Mouse (Mus musculus): Measurements from ENCODE around the gene Aipl1. TPM values are rescaled to one million over a fixed set of nuclear protein-coding genes. Genes with fewer than 3 reads are reported as not detected.
A peak's percentile ranks its signal among the peaks of the same experiment; 100 is the strongest.

The Aipl1 gene
- polyA plus RNA-seq, 1 experiment: 0.89 TPM

DNA sequence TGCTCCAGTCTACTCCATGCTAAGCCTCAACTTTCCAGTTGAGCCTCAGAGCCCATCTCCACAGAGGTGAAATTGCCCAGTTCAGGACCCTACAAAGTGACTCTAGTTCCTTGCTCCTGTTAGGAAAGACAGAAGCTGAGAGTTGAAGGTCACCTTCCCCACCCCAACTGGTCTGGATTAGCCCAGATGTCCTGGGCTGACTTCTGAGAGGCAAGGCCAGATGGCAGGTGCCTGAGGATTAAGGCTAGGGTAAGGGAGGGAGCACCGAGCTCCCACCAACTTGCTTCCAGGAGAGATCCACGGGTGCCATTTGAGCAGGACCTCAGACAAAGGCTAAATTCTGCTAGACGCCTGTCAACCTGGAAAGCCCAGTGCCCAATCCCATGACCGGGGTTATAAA is 5.2 kb downstream of the Aipl1 start:
- Histone ChIP-seq H3K27ac (ENCODE audit: control insufficient read depth, insufficient read depth, low read length) (no peak overlapping the region), H3K36me3 (ENCODE audit: control insufficient read depth, insufficient read depth, low read length) (no peaks in the 10 kb centered on the region), H3K4me3 (ENCODE audit: control insufficient read depth, insufficient read depth, low read length) (no peak overlapping the region), H3K27me3 (ENCODE audit: control insufficient read depth, insufficient read depth, low read length) (no peaks in the 10 kb centered on the region), H3K4me1 (replicated peaks; ENCODE audit: control insufficient read depth, insufficient read depth, low read length) (no peaks in the 10 kb centered on the region)
- TF ChIP-seq POLR2A (IDR thresholded peaks at IDR 0.05; ENCODE audit: control insufficient read depth, extremely low read depth, insufficient read depth, low read length, poor library complexity): no peak
- no peak for TF ChIP-seq CTCF (IDR thresholded peaks at IDR 0.05; ENCODE audit: borderline replicate concordance, control insufficient read depth, extremely low read depth, insufficient read depth, low read length, poor library complexity)
- no peak for DNase-seq
- 93% methylated on average over 4 of the region's 4 CpGs for WGBS

DNA sequence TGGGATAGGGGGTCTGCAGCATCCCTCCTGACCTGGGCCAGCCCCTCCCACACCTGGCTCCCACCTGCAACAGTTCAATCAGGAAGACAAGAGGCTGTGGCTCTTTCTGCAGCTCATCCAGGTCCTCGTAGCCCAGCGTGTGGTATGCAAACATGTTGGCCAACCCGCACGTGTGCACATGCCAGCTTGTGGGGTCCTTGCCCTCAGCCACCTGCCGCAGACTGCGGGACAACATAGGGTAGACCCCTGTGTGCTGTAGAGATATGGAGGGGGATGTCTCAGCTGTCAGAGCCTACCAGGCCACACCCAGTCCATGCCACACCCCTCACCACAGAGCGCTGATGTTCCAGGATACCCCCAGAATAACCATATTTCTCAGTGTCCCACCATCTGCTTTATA is 6.0 kb downstream of the Aipl1 start:
- DNase-seq: no peak
- Histone ChIP-seq H3K36me3 (ENCODE audit: control insufficient read depth, insufficient read depth, low read length) (no peaks in the 10 kb centered on the region), H3K4me3 (ENCODE audit: control insufficient read depth, insufficient read depth, low read length) (no peak overlapping the region), H3K27ac (ENCODE audit: control insufficient read depth, insufficient read depth, low read length) (no peak overlapping the region), H3K4me1 (replicated peaks; ENCODE audit: control insufficient read depth, insufficient read depth, low read length) (no peaks in the 10 kb centered on the region), H3K27me3 (ENCODE audit: control insufficient read depth, insufficient read depth, low read length) (no peaks in the 10 kb centered on the region)
- no peak for TF ChIP-seq CTCF (IDR thresholded peaks at IDR 0.05; ENCODE audit: borderline replicate concordance, control insufficient read depth, extremely low read depth, insufficient read depth, low read length, poor library complexity)
- TF ChIP-seq POLR2A (IDR thresholded peaks at IDR 0.05; ENCODE audit: control insufficient read depth, extremely low read depth, insufficient read depth, low read length, poor library complexity): no peak
- WGBS: 94% methylated on average over 7 of the region's 7 CpGs

DNA sequence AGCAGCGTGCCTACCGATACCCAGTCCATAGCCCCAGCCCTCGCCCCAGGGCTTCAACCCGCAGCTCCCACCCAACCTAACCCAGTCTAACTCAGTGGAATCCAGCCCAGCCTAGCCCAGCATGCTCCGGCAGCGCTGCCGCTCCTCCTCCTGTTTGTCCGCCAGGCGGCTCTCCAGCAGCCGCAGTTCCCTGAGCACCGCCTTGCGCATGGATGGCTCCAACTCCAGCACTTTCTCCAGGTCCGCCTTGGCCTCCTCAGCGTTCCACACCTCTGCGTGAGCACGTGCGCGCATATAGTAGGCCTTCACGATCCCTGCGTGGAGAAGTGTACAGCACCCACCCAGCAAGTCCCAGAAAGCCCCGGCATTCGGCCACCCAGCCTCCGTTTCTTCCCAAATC is 8.2 kb downstream of the Aipl1 start:
- H3K4me3 ChIP-seq (ENCODE audit: control insufficient read depth, insufficient read depth, low read length): no peak overlapping the region
- WGBS: 58% methylated on average over 23 of the region's 23 CpGs
- DNase-seq: no peak
- no peaks in the 10 kb centered on the region for H3K4me1 ChIP-seq (replicated peaks; ENCODE audit: control insufficient read depth, insufficient read depth, low read length)
- no peaks in the 10 kb centered on the region for H3K27me3 ChIP-seq (ENCODE audit: control insufficient read depth, insufficient read depth, low read length)
- no peaks in the 10 kb centered on the region for H3K36me3 ChIP-seq (ENCODE audit: control insufficient read depth, insufficient read depth, low read length)
- TF ChIP-seq CTCF (IDR thresholded peaks at IDR 0.05; ENCODE audit: borderline replicate concordance, control insufficient read depth, extremely low read depth, insufficient read depth, low read length, poor library complexity): no peak
- no peak for TF ChIP-seq POLR2A (IDR thresholded peaks at IDR 0.05; ENCODE audit: control insufficient read depth, extremely low read depth, insufficient read depth, low read length, poor library complexity)
- H3K27ac ChIP-seq (ENCODE audit: control insufficient read depth, insufficient read depth, low read length): no peak overlapping the region

DNA sequence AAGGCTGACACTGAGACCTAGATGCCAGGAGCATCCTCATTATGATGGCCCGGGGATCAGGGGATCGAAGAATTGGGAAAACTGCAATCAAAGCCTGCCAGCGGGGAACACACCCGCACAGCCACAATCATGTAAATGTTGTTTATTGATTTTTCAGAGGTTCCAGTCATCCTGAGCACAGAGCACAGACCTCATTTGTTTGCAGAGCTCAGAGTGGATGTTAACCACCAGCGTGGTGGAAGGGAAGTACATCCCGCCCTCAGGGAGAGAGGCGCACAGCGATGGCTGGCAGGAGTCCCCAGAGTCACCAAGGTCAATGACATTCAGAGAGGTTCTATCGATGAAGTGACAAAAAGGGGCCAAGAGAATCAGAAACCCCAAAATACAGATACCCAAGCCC is 9.5 kb downstream of the Aipl1 start:
- no peaks in the 10 kb centered on the region for H3K27me3 ChIP-seq (ENCODE audit: control insufficient read depth, insufficient read depth, low read length)
- WGBS: 87% methylated on average over 9 of the region's 9 CpGs
- TF ChIP-seq CTCF (IDR thresholded peaks at IDR 0.05; ENCODE audit: borderline replicate concordance, control insufficient read depth, extremely low read depth, insufficient read depth, low read length, poor library complexity) (no peak), POLR2A (IDR thresholded peaks at IDR 0.05; ENCODE audit: control insufficient read depth, extremely low read depth, insufficient read depth, low read length, poor library complexity) (no peak)

DNA sequence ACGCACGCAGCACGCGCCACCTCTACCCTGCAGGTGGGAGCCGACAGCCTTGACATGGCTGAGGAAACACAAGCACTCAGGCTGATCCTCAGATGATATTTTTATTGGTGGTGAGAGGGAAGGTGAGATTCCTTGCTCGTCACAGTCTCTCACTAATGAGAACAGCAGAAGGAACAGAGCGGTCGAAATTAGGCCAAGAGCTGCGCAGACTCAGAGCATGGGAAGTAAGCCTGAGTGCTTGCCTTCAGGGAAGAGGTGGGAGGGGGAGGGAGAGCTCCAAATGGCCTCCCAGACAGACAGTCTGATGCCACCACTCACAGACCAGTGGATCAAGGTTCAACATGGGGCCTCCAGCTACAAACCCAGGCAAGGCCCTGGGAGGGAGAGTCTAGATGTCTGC is 10.8 kb downstream of the Aipl1 start:
- no peak overlapping the region for H3K27ac ChIP-seq (ENCODE audit: control insufficient read depth, insufficient read depth, low read length)
- H3K36me3 ChIP-seq (ENCODE audit: control insufficient read depth, insufficient read depth, low read length): no peaks in the 10 kb centered on the region
- no peak for DNase-seq
- 95% methylated on average over 9 of the region's 9 CpGs for WGBS
- no peak overlapping the region for H3K4me3 ChIP-seq (ENCODE audit: control insufficient read depth, insufficient read depth, low read length)
- TF ChIP-seq POLR2A (IDR thresholded peaks at IDR 0.05; ENCODE audit: control insufficient read depth, extremely low read depth, insufficient read depth, low read length, poor library complexity) (no peak), CTCF (IDR thresholded peaks at IDR 0.05; ENCODE audit: borderline replicate concordance, control insufficient read depth, extremely low read depth, insufficient read depth, low read length, poor library complexity) (no peak)
- H3K4me1 ChIP-seq (replicated peaks; ENCODE audit: control insufficient read depth, insufficient read depth, low read length): peaks cover 2% of the 10 kb centered on the region; the same call in 1 of the 2 replicates
- H3K27me3 ChIP-seq (ENCODE audit: control insufficient read depth, insufficient read depth, low read length): no peaks in the 10 kb centered on the region

More for the DNA sequence above, 9.5 kb downstream of the Aipl1 start:
- DNase-seq: no peak
- Histone ChIP-seq H3K36me3 (ENCODE audit: control insufficient read depth, insufficient read depth, low read length) (no peaks in the 10 kb centered on the region), H3K27ac (ENCODE audit: control insufficient read depth, insufficient read depth, low read length) (no peak overlapping the region), H3K4me3 (ENCODE audit: control insufficient read depth, insufficient read depth, low read length) (no peak overlapping the region), H3K4me1 (replicated peaks; ENCODE audit: control insufficient read depth, insufficient read depth, low read length) (peaks cover 2% of the 10 kb centered on the region; the same call in 1 of the 2 replicates)

DNA sequence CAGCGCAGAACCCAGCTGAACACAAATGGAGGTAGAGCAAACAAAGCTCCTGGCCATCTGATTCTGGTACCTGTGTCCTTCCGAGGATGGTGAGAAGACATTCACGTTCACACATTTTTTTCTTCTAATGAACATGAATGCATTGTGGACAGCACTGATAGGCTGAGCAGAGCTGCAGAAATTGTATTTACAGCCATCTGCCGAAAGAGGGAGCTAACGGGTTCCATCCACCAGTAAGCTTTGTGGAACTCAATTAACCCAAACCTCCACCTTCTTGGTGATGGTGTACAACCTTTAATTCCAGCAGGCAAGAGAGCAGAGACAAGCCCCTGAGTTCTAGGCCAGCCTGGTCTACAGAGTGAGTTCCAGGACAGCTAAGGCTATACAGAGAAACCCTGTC is 11.5 kb downstream of the Aipl1 start:
- H3K27ac ChIP-seq (ENCODE audit: control insufficient read depth, insufficient read depth, low read length): no peak overlapping the region
- peaks cover 2% of the 10 kb centered on the region; the same call in 1 of the 2 replicates for H3K4me1 ChIP-seq (replicated peaks; ENCODE audit: control insufficient read depth, insufficient read depth, low read length)
- no peaks in the 10 kb centered on the region for H3K36me3 ChIP-seq (ENCODE audit: control insufficient read depth, insufficient read depth, low read length)
- TF ChIP-seq CTCF (IDR thresholded peaks at IDR 0.05; ENCODE audit: borderline replicate concordance, control insufficient read depth, extremely low read depth, insufficient read depth, low read length, poor library complexity) (no peak), POLR2A (IDR thresholded peaks at IDR 0.05; ENCODE audit: control insufficient read depth, extremely low read depth, insufficient read depth, low read length, poor library complexity) (no peak)
- peak; percentile 32 for DNase-seq
- H3K27me3 ChIP-seq (ENCODE audit: control insufficient read depth, insufficient read depth, low read length): no peaks in the 10 kb centered on the region
- 35% methylated on average over 5 of the region's 5 CpGs for WGBS
- H3K4me3 ChIP-seq (ENCODE audit: control insufficient read depth, insufficient read depth, low read length): no peak overlapping the region

DNA sequence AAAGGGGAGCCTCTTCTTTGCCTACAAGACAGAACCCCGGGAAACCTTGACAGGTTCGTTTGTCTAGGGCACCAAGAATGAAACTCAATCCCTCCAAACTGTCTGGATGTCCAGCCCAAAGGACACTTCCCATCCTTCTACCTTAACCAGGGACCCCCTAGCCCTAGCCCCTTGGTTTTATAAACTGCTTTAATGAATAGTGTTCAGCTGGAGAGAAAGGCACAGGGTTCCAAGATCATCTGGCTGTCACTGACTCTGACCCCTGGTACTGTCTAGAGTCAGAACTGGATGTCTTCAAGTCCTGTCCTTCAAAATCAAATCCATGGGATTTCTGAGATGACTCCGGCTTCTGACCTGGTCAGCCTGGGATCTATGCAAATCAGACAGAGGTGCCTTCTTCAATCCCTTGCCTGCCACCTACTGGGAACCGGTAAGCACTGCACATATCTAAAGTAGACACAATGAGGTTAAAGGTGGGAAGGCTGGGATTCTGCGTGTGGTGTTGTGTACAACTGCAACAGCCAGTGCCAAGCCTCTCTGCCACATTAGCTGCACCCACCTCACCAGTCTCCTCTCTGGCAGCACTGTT is 13.0 kb downstream of the Aipl1 start:
- TF ChIP-seq CTCF (IDR thresholded peaks at IDR 0.05; ENCODE audit: borderline replicate concordance, control insufficient read depth, extremely low read depth, insufficient read depth, low read length, poor library complexity) (no peak), POLR2A (IDR thresholded peaks at IDR 0.05; ENCODE audit: control insufficient read depth, extremely low read depth, insufficient read depth, low read length, poor library complexity) (no peak)
- Histone ChIP-seq H3K4me1 (replicated peaks; ENCODE audit: control insufficient read depth, insufficient read depth, low read length) (peaks cover 2% of the 10 kb centered on the region; the same call in 1 of the 2 replicates), H3K36me3 (ENCODE audit: control insufficient read depth, insufficient read depth, low read length) (no peaks in the 10 kb centered on the region), H3K27me3 (ENCODE audit: control insufficient read depth, insufficient read depth, low read length) (no peaks in the 10 kb centered on the region), H3K27ac (ENCODE audit: control insufficient read depth, insufficient read depth, low read length) (no peak overlapping the region), H3K4me3 (ENCODE audit: control insufficient read depth, insufficient read depth, low read length) (no peak overlapping the region)
- DNase-seq: peak; percentile 70
- WGBS: 15% methylated on average over 5 of the region's 5 CpGs
